Mouse (Mus musculus) MEL (cell line): ENCODE measurements around the gene Polr3h. TPM values are rescaled to one million over a fixed set of nuclear protein-coding genes. Genes with fewer than 3 reads are reported as not detected.

Experiments
- DNase-seq: peaks from one replicate; pipeline ENCODE4 v3.0.0; 2011; ENCODE audit warnings: low read depth, low spot score
- H3K27ac ChIP-seq: 2 replicates; pipeline ENCODE4 v1.5.1; 2012; ENCODE audit warnings: low read depth, mild to moderate bottlenecking, control low read depth, low read length, moderate library complexity; ENCODE audit not compliant: control insufficient read depth
- H3K27me3 ChIP-seq, 2 experiments: fragments of 150-350 bp in 1 of 2; sonication (generic) in 1 of 2; 2 replicates each; pipeline ENCODE4 v1.6.1; 2012; ENCODE audit warnings: low read length in 2 of 2, mild to moderate bottlenecking in 2 of 2, improper control_type of control experiment in 1 of 2, moderate library complexity in 1 of 2; ENCODE audit not compliant: insufficient read depth in 2 of 2, control insufficient read depth in 1 of 2
- H3K36me3 ChIP-seq, 2 experiments: 2 replicates each; pipeline ENCODE4 v1.6.1; 2012 to 2014; ENCODE audit warnings: low read length in 2 of 2, improper control_type of control experiment in 1 of 2, inconsistent platforms in 1 of 2, mild to moderate bottlenecking in 1 of 2; ENCODE audit not compliant: insufficient read depth in 2 of 2, control insufficient read depth in 1 of 2
- H3K4me1 ChIP-seq, 2 experiments: fragments of 150-350 bp in 1 of 2; sonication (generic) in 1 of 2; 2 replicates each; pipeline ENCODE4 v1.6.1; 2012; ENCODE audit warnings: low read length in 2 of 2, improper control_type of control experiment in 1 of 2, mild to moderate bottlenecking in 1 of 2; ENCODE audit not compliant: insufficient read depth in 2 of 2, control insufficient read depth in 1 of 2
- H3K4me3 ChIP-seq, 2 experiments: fragments of 150-350 bp in 1 of 2; sonication (generic) in 1 of 2; 2 replicates each; pipeline ENCODE4 v1.5.1; 2012; ENCODE audit warnings: low read depth in 2 of 2, low read length in 2 of 2, mild to moderate bottlenecking in 2 of 2, moderate library complexity in 2 of 2, control low read depth in 1 of 2, improper control_type of control experiment in 1 of 2; ENCODE audit not compliant: control insufficient read depth in 1 of 2, insufficient read depth in 1 of 2
- H3K79me2 ChIP-seq: 2 replicates; pipeline ENCODE4 v1.6.1; 2012; ENCODE audit warnings: mild to moderate bottlenecking, low read length, moderate library complexity; ENCODE audit not compliant: control insufficient read depth, poor library complexity, insufficient read depth
- H3K9ac ChIP-seq: 2 replicates; pipeline ENCODE4 v1.6.1; 2012; ENCODE audit warnings: low read depth, mild to moderate bottlenecking, control low read depth, low read length, moderate library complexity; ENCODE audit not compliant: control insufficient read depth, poor library complexity, severe bottlenecking
- H3K9me3 ChIP-seq: fragments of 150-350 bp; sonication (generic); replicated peaks from 2 replicates; pipeline ENCODE4 v1.6.1; 2012; ENCODE audit warnings: mild to moderate bottlenecking, low read length, improper control_type of control experiment, moderate library complexity; ENCODE audit not compliant: insufficient read depth
- CHD1 ChIP-seq: IDR thresholded peaks from 2 replicates; pipeline ENCODE4 v1.6.1; 2012; ENCODE audit warnings: low read depth, mild to moderate bottlenecking, inconsistent platforms, low read length, improper control_type of control experiment
- E2F4 ChIP-seq: IDR thresholded peaks from 2 replicates; pipeline ENCODE4 v1.6.1; 2011; ENCODE audit warnings: low read depth, low read length, improper control_type of control experiment, borderline replicate concordance
- ELF1 ChIP-seq: IDR thresholded peaks from 2 replicates; pipeline ENCODE4 v1.6.1; 2014; ENCODE audit warnings: low read depth, mild to moderate bottlenecking, inconsistent platforms, low read length, improper control_type of control experiment, moderate library complexity
- ETS1 ChIP-seq: IDR thresholded peaks from 2 replicates; pipeline ENCODE4 v1.6.1; 2012; ENCODE audit warnings: low read depth, mild to moderate bottlenecking, inconsistent platforms, low read length, improper control_type of control experiment, moderate library complexity
- GABPA ChIP-seq: IDR thresholded peaks from 2 replicates; pipeline ENCODE4 v1.6.1; 2012; ENCODE audit warnings: low read depth, mild to moderate bottlenecking, inconsistent platforms, low read length, improper control_type of control experiment, moderate library complexity
- JUND ChIP-seq: IDR thresholded peaks from 2 replicates; pipeline ENCODE4 v1.6.1; 2011; ENCODE audit warnings: low read depth, mild to moderate bottlenecking, improper control_type of control experiment, low read length
- MAFK ChIP-seq: IDR thresholded peaks from 2 replicates; pipeline ENCODE4 v1.6.1; 2011; ENCODE audit warnings: low read depth, mild to moderate bottlenecking, low read length, improper control_type of control experiment, borderline replicate concordance
- MAZ ChIP-seq: IDR thresholded peaks from 2 replicates; pipeline ENCODE4 v1.6.1; 2012; ENCODE audit warnings: low read depth, mild to moderate bottlenecking, inconsistent platforms, low read length, improper control_type of control experiment
- MEF2A ChIP-seq: IDR thresholded peaks from 2 replicates; pipeline ENCODE4 v1.6.1; 2014; ENCODE audit warnings: low read depth, mild to moderate bottlenecking, inconsistent platforms, low read length, improper control_type of control experiment; ENCODE audit not compliant: poor library complexity, insufficient replicate concordance, severe bottlenecking; ENCODE audit errors: extremely low read depth
- MXI1 ChIP-seq: IDR thresholded peaks from 2 replicates; pipeline ENCODE4 v1.6.1; 2011; ENCODE audit warnings: mild to moderate bottlenecking, low read depth, low read length, improper control_type of control experiment
- MYC ChIP-seq: IDR thresholded peaks from 2 replicates; pipeline ENCODE4 v1.6.1; 2011; ENCODE audit warnings: low read depth, mild to moderate bottlenecking, low read length, improper control_type of control experiment, moderate library complexity
- NRF1 ChIP-seq: IDR thresholded peaks from 2 replicates; pipeline ENCODE4 v1.6.1; 2014; ENCODE audit warnings: low read depth, mild to moderate bottlenecking, inconsistent platforms, low read length, improper control_type of control experiment, moderate library complexity; ENCODE audit not compliant: poor library complexity, insufficient read depth, severe bottlenecking
- POLR2A ChIP-seq, 2 experiments: IDR thresholded peaks; 2 replicates each; pipeline ENCODE4 v1.6.1; 2011 to 2012; ENCODE audit warnings: low read length in 2 of 2, mild to moderate bottlenecking in 2 of 2, control low read depth in 1 of 2, improper control_type of control experiment in 1 of 2, low read depth in 1 of 2, moderate library complexity in 1 of 2; ENCODE audit not compliant: control insufficient read depth in 1 of 2, insufficient read depth in 1 of 2, poor library complexity in 1 of 2
- SMC3 ChIP-seq: IDR thresholded peaks from 2 replicates; pipeline ENCODE4 v1.6.1; 2011; ENCODE audit warnings: low read depth, low read length, improper control_type of control experiment
- TBP ChIP-seq: IDR thresholded peaks from 2 replicates; pipeline ENCODE4 v1.8.0; 2011; ENCODE audit warnings: low read depth, low read length, improper control_type of control experiment
- USF2 ChIP-seq, 2 experiments: IDR thresholded peaks; 2 replicates each; pipeline ENCODE4 v1.6.1; 2011 to 2012; ENCODE audit warnings: improper control_type of control experiment in 2 of 2, low read length in 2 of 2, borderline replicate concordance in 1 of 2, inconsistent platforms in 1 of 2, low read depth in 1 of 2, mild to moderate bottlenecking in 1 of 2; ENCODE audit not compliant: insufficient read depth in 1 of 2
- ZC3H11A ChIP-seq: IDR thresholded peaks from 2 replicates; pipeline ENCODE4 v1.6.1; 2012; ENCODE audit warnings: low read depth, mild to moderate bottlenecking, inconsistent platforms, low read length, improper control_type of control experiment
- ZNF384 ChIP-seq: IDR thresholded peaks from 2 replicates; pipeline ENCODE4 v1.6.1; 2012; ENCODE audit warnings: low read depth, mild to moderate bottlenecking, inconsistent platforms, low read length, improper control_type of control experiment
- polyA plus RNA-seq, 2 experiments: library from polyadenylated mRNA; stranded (reverse) in 1 of 2; unstranded in 1 of 2; fragments of >175 nt in 1 of 2; fragments of >200 nt in 1 of 2; gene quantifications; 2 replicates each; pipeline versions ENCODE4 v1.2.1 to v1.2.4; 2012; ENCODE audit warnings: low replicate concordance in 2 of 2, low read depth in 1 of 2; ENCODE audit not compliant: insufficient read length in 2 of 2, insufficient read depth in 1 of 2, missing spikeins in 1 of 2
- total RNA-seq: library from RNA; depleted of rRNA; stranded (reverse); fragments of 300-350 nt; gene quantifications from 2 replicates; pipeline ENCODE4 v1.2.3, GENCODE M21; 2012

The Polr3h gene
- total and polyA plus RNA-seq, 3 experiments, result 109 to 304 TPM; not detected in 1

GRCm38 (mm10) chr15:81879531-81880401 lies 46.3 kb downstream of the Polr3h start:
- peaks cover 5 to 13% of the 10 kb centered on the region in 2 experiments for H3K36me3 ChIP-seq
- TF ChIP-seq CHD1 (no peak), POLR2A (IDR thresholded peaks at IDR 0.05; ENCODE audit: control insufficient read depth in 1 of 2, insufficient read depth in 1 of 2, low read depth in 1 of 2, low read length in 2 of 2, poor library complexity in 1 of 2) (no peak), ZC3H11A (no peak), ELF1 (no peak), USF2 (IDR thresholded peaks at IDR 0.05; ENCODE audit: borderline replicate concordance in 1 of 2, insufficient read depth in 1 of 2, low read depth in 1 of 2, low read length in 2 of 2) (no peak), E2F4 (no peak), MYC (no peak), MEF2A (no peak), TBP (no peak), MAZ (no peak), ZNF384 (no peak), MAFK (no peak), GABPA (no peak), ETS1 (no peak), MXI1 (no peak), SMC3 (no peak), JUND (no peak), NRF1 (no peak)
- H3K9ac ChIP-seq, result no peak overlapping the region
- H3K4me3 ChIP-seq, result no peak overlapping the region
- no peaks in the 10 kb centered on the region for H3K27me3 ChIP-seq
- no peak overlapping the region for H3K27ac ChIP-seq
- no peak for DNase-seq
- H3K79me2 ChIP-seq, result peaks cover 80% of the 10 kb centered on the region
- H3K9me3 ChIP-seq, result no peaks in the 10 kb centered on the region
- H3K4me1 ChIP-seq, result peaks cover 9 to 13% of the 10 kb centered on the region in 2 experiments; a peak in 3 of 4 replicates
